ENCODE assay signal across 33 mouse cellular contexts in genomic region chr17:6195390-6195789, GRCm38 (mm10).
"Had no signal": no experiment of that assay in that cellular context is flagged by ENCODE, and none has a peak within 500 bp of the region (broad histone marks: within the 10 kb centered on the region; RNA-seq: fewer than 3 reads in every experiment).

No protein-coding gene starts in this region.

- H3K9ac ChIP-seq: heart, embryonic 13.5 days; heart, embryonic 15.5 days; hindbrain, embryonic 12.5 days; hindbrain, embryonic 13.5 days; hindbrain, embryonic 14.5 days; hindbrain, embryonic 15.5 days; intestine, embryonic 15.5 days; kidney, embryonic 15.5 days had no signal

- H3K9me3 ChIP-seq: heart, embryonic 13.5 days; heart, embryonic 15.5 days; hindbrain, embryonic 10.5 days; hindbrain, embryonic 12.5 days; hindbrain, embryonic 13.5 days; hindbrain, embryonic 15.5 days; intestine, embryonic 15.5 days; kidney, embryonic 15.5 days had no signal

- H3K4me2 ChIP-seq: heart, embryonic 13.5 days; heart, embryonic 15.5 days; hindbrain, embryonic 12.5 days; hindbrain, embryonic 13.5 days; hindbrain, embryonic 14.5 days; hindbrain, embryonic 15.5 days; intestine, embryonic 15.5 days; kidney, embryonic 15.5 days had no signal

- ATAC-seq: hindbrain, embryonic 16.5 days; hindbrain, postnatal 0 days; inflammation-experienced regulatory T-cells, adult 6 months; intestine, embryonic 15.5 days; intestine, embryonic 16.5 days; intestine, postnatal 0 days had no signal

- H3K27ac ChIP-seq: heart, embryonic 13.5 days; heart, embryonic 15.5 days; hindbrain, embryonic 10.5 days; hindbrain, embryonic 12.5 days; hindbrain, embryonic 13.5 days; hindbrain, embryonic 14.5 days; hindbrain, embryonic 15.5 days; hindbrain, postnatal 0 days; intestine, embryonic 15.5 days; kidney, embryonic 15.5 days; kidney, postnatal 0 days; layer of hippocampus, adult 2 months; left cerebral cortex, adult 2 months had no signal

- DNase-seq: heart, postnatal 10 days; heart, postnatal 14 days; heart, postnatal 36 days; heart, postnatal 4 days; kidney, adult 11 months; kidney, adult 18-20 months; kidney, adult 2 months; kidney, adult 8-10 months; kidney, adult 9 months; kidney, postnatal 10 days; kidney, postnatal 14 days; kidney, postnatal 25 days; kidney, postnatal 36 days; kidney, postnatal 4 days; layer of hippocampus, adult 9-11 months; layer of hippocampus, postnatal 36 days had no signal

- H3K27me3 ChIP-seq: heart, embryonic 13.5 days; heart, embryonic 15.5 days; hindbrain, embryonic 12.5 days; hindbrain, embryonic 13.5 days; hindbrain, embryonic 15.5 days; intestine, embryonic 15.5 days; kidney, embryonic 15.5 days had no signal

- H3K4me3 ChIP-seq: heart, embryonic 13.5 days; heart, embryonic 15.5 days; hindbrain, embryonic 10.5 days; hindbrain, embryonic 12.5 days; hindbrain, embryonic 13.5 days; hindbrain, embryonic 15.5 days; intestine, embryonic 15.5 days; kidney, embryonic 15.5 days; layer of hippocampus, adult 2 months; left cerebral cortex, adult 2 months had no signal

- H3K36me3 ChIP-seq: intestine, embryonic 15.5 days had no signal

- H3K4me1 ChIP-seq: hindbrain, embryonic 10.5 days; hindbrain, embryonic 12.5 days; hindbrain, embryonic 13.5 days; hindbrain, embryonic 15.5 days; intestine, embryonic 15.5 days; kidney, embryonic 15.5 days had no signal
